Mouse (Mus musculus) bone marrow macrophage, adult 2 months (primary cell): ENCODE data around the gene Tspo. TPM values are rescaled to one million over a fixed set of nuclear protein-coding genes. Genes with fewer than 3 reads are reported as not detected.

Source experiments
- H3K27ac ChIP-seq: 2 replicates; pipeline ENCODE4 v1.5.1; 2012; ENCODE audit warnings: low read depth, low read length; ENCODE audit not compliant: insufficient read depth
- H3K4me1 ChIP-seq: 2 replicates; pipeline ENCODE4 v1.6.1; 2012; ENCODE audit warnings: low read length; ENCODE audit not compliant: control insufficient read depth, insufficient read depth
- H3K4me3 ChIP-seq: 2 replicates; pipeline ENCODE4 v1.5.1; 2012; ENCODE audit warnings: mild to moderate bottlenecking, low read length, moderate library complexity; ENCODE audit not compliant: insufficient read depth
- CTCF ChIP-seq: IDR thresholded peaks from 2 replicates; pipeline ENCODE4 v1.5.1; 2012; ENCODE audit warnings: low read depth, mild to moderate bottlenecking, low read length, moderate library complexity
- POLR2A ChIP-seq: IDR thresholded peaks from 2 replicates; pipeline ENCODE4 v1.6.1; 2012; ENCODE audit warnings: mild to moderate bottlenecking, low read depth, low read length, borderline replicate concordance
- polyA plus RNA-seq: library from polyadenylated mRNA; stranded (reverse); fragments of >200 nt; gene quantifications from 2 replicates; pipeline ENCODE4 v1.2.4, GENCODE M21; 2012; ENCODE audit not compliant: missing spikeins, insufficient read depth, insufficient read length

Gene Tspo
- polyA plus RNA-seq, 1 experiment = 204 TPM

DNA sequence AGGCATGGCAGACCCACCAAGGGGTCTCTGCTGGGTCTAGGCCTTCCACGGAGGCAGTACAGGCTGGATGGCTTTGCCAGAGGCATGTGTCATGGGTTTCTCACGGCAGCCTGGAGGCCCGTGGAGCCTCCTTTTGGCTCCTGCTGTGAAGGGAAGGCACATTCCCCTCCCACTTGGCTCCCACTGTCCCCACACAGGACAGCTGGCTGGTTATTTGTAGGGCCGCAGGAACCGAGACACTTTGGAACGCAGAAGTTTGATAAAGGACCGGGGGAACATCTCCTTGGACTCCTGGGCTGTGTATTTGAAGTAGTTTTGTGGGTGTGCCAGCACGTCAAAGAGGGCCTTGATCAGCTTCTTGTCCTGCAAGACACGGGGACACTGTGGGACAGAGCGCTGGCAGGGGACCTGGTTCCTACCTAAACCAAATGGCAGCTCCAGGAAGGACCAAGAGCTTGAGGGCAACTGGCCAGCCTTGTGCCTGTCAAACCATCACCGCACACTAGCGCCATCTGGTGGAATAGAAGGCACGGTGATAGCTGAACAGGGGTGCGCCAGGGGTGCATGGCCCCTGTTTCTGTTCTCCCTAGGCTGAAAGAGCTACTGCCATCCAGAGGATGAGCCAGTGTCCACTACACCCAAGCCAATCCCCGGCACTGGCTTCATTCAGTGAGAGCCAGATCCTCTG, 43.9 kb downstream of the Tspo start:
- H3K4me1 ChIP-seq = peaks cover 12% of the 10 kb centered on the region

DNA sequence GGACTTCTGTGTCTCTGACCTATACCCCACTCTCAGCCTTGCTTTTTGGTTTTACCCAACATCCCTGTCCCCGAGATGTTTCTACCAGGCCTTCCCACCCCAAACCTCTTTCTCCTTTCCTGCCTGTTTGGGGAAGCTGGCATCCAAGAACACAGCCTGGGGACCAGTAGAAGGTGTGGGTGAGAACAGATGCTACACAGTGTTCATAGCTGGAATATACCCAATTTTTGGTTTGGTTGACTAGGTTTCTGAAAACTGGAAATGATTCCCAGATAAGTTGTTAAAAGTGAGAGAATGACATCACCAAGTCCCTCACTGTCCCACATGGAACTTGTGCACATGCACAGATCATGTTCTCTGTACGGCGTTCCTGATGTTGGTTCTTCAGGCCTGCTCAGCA, 51.9 kb downstream of the Tspo start:
- no peak for TF ChIP-seq POLR2A
- no peak for TF ChIP-seq CTCF
- H3K4me1 ChIP-seq = no peaks in the 10 kb centered on the region
- H3K27ac ChIP-seq = no peak overlapping the region
- no peak overlapping the region for H3K4me3 ChIP-seq

More for the DNA sequence above, 43.9 kb downstream of the Tspo start:
- Histone ChIP-seq H3K4me3 (no peak overlapping the region), H3K27ac (no peak overlapping the region)
- TF ChIP-seq POLR2A = no peak
- TF ChIP-seq CTCF = peak; percentile 77

Other genes starting within 250 kb of the Tspo start
- gene Arfgap3, start 213.3 kb upstream of the Tspo start, polyA plus RNA-seq = 27.8 and 28.6 TPM in 2 replicates
- gene Pacsin2, start 99.0 kb upstream of the Tspo start, polyA plus RNA-seq = 61.4 and 63.7 TPM in 2 replicates
- 7.2 and 9.1 TPM in 2 replicates for gene Ttll1, start 52.7 kb upstream of the Tspo start, polyA plus RNA-seq
- 1.2 TPM in 1 of 2 replicates, not detected in the other for gene Bik, start 36.7 kb upstream of the Tspo start, polyA plus RNA-seq
- gene Mcat, start 195 bp downstream of the Tspo start, polyA plus RNA-seq = 7.3 and 8.6 TPM in 2 replicates
- 11.2 and 14.1 TPM in 2 replicates for gene Ttll12, start 31.6 kb downstream of the Tspo start, polyA plus RNA-seq
- not detected in 2 replicates for gene Scube1, start 161.4 kb downstream of the Tspo start, polyA plus RNA-seq
- not detected in 2 replicates for gene Mpped1, start 215.9 kb downstream of the Tspo start, polyA plus RNA-seq